Mouse (Mus musculus): ENCODE results near the gene Sun2. TPM values are rescaled to one million over a fixed set of nuclear protein-coding genes. Genes with fewer than 3 reads are reported as not detected.

Gene Sun2
- polyA plus RNA-seq (2015; fragmentation: Nextera tagmentation; extraction: Ambion mirVana) = 5.5 and 6.2 TPM in 2 replicates

DNA sequence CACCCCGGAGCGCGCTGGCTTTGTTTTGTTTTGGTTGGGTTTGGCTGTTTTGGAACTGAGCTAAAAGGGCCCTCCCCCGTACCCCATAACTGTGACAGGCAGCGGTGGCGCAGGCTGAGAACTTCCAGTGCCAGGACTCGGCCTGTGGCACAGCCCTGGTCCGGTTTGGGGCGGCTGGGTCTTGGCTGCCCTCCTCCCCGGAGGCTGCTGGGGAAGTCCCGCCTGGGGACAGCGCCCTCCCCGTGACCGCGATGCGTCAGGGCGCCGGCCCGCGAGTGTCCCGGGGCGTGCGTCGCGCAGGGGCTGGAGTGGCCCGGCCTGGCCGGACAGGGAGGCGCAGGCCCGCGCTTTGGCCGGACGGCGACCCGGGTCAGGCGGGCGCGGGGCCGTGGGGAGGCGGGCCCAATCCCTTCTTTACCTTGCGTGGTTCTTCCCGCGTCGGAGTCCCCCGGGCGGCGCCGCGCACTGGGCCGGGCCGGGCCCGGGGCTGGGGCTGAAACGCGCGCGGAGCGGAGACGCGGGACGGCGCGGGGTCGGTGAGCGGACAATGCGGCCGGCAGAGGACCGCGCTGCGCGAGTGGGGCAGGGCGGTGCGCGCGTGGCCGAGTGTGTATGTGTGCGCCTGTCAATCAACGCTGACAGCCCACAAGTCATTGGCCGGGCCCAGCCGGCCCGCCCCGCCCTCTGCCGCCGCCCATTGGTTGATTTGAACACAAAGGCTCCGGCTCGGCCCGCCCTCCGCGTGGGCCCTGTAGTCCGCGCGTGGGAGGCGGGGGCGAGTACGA, at the start of gene Sun2:
Sun2 (minus strand) TSS at position 616 of the 785 bp plus-strand sequence.
- Histone ChIP-seq H3K9me3 (replicated peaks) (no peaks in the 10 kb centered on the region), H3K4me2 (peak within 1 kb of the TSS; percentile 87), H3K4me1 (peaks cover 31% of the 10 kb centered on the region), H3K27ac (replicated peaks) (peak within 1 kb of the TSS; percentile 76), H3K36me3 (peaks cover 23% of the 10 kb centered on the region), H3K27me3 (replicated peaks) (no peaks in the 10 kb centered on the region), H3K9ac (replicated peaks) (peak within 1 kb of the TSS; percentile 89), H3K4me3 (replicated peaks) (peak within 1 kb of the TSS; percentile 96)
- WGBS = under 1% methylated on average over 66 of the region's 93 CpGs
- peak; percentile 93 for ATAC-seq (ENCODE audit: low FRiP score)

- Histone ChIP-seq H3K27me3 (replicated peaks) (peaks cover 8% of the 10 kb centered on the region; the same call in 1 of the 2 replicates), H3K9ac (replicated peaks) (no peak overlapping the region), H3K4me2 (no peak overlapping the region), H3K9me3 (replicated peaks) (no peaks in the 10 kb centered on the region), H3K36me3 (peaks cover 8% of the 10 kb centered on the region; the same call in 1 of the 2 replicates), H3K27ac (replicated peaks) (no peak overlapping the region), H3K4me1 (no peaks in the 10 kb centered on the region), H3K4me3 (replicated peaks) (no peak overlapping the region)
- WGBS = 3% methylated on average over 12 of the region's 12 CpGs
- no peak for ATAC-seq (ENCODE audit: low FRiP score)
Observed at GRCm38 (mm10) chr15:79791502-79791901, 49.2 kb upstream of the Sun2 start.

GRCm38 (mm10) chr15:79790905-79791304, 48.6 kb upstream of the Sun2 start:
- WGBS = 80% methylated on average over 6 of the region's 6 CpGs
- H3K9ac ChIP-seq (replicated peaks) = no peak overlapping the region
- peaks cover 8% of the 10 kb centered on the region; the same call in 1 of the 2 replicates for H3K36me3 ChIP-seq
- no peak for ATAC-seq (ENCODE audit: low FRiP score)
- H3K4me3 ChIP-seq (replicated peaks) = no peak overlapping the region
- no peaks in the 10 kb centered on the region for H3K4me1 ChIP-seq
- H3K27ac ChIP-seq (replicated peaks) = no peak overlapping the region
- H3K4me2 ChIP-seq = no peak overlapping the region
- H3K27me3 ChIP-seq (replicated peaks) = peaks cover 8% of the 10 kb centered on the region; the same call in 1 of the 2 replicates
- H3K9me3 ChIP-seq (replicated peaks) = no peaks in the 10 kb centered on the region

DNA sequence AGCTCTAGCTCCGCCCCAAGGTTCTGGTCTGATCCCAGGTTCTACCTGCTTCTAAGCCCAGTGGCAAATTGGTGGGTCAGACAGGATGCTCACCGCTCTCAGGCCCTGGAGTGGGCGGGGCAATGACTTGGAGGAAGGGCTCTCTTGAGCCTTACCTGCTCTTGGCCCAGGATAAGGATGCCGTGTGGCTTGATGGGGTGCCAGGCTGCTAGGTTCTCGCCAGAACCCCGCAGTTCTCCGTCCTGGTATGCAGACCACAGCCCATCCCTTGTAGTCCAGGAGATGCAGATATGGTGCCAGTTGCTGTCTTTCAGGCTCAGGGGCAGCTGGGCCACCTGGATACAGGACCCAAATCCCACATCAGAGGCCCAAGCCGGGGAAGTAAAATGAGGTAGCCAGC, 47.8 kb upstream of the Sun2 start:
- Histone ChIP-seq H3K9me3 (replicated peaks) (no peaks in the 10 kb centered on the region), H3K4me3 (replicated peaks) (no peak overlapping the region), H3K9ac (replicated peaks) (no peak overlapping the region), H3K36me3 (peaks cover 8% of the 10 kb centered on the region; the same call in 1 of the 2 replicates), H3K4me2 (no peak overlapping the region), H3K27ac (replicated peaks) (no peak overlapping the region), H3K4me1 (no peaks in the 10 kb centered on the region), H3K27me3 (replicated peaks) (peaks cover 8% of the 10 kb centered on the region; the same call in 1 of the 2 replicates)
- no peak for ATAC-seq (ENCODE audit: low FRiP score)
- 62% methylated on average over 8 of the region's 8 CpGs for WGBS

DNA sequence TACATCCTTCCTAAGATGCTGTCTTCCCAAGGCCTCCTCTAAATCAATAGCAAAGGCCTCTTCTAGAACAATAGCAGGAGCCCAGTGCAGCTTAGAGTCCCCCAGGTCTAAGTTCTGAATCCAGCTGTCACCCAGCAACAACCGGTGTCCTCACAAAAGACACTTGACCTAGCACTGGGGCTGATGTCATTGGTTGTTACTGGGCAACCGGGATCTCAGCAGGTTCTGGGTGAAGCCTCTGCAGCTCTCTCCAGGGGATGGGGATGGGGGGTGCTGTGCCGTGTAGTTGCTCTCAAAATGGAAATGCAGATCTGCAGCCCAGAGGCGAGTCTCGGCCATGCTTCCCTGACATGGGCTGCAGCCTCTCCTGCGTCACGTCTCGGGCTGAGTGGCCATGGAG, 45.5 kb upstream of the Sun2 start:
- H3K4me2 ChIP-seq = no peak overlapping the region
- no peaks in the 10 kb centered on the region for H3K4me1 ChIP-seq
- no peak overlapping the region for H3K27ac ChIP-seq (replicated peaks)
- peaks cover 8% of the 10 kb centered on the region; the same call in 1 of the 2 replicates for H3K27me3 ChIP-seq (replicated peaks)
- H3K9me3 ChIP-seq (replicated peaks) = no peaks in the 10 kb centered on the region
- H3K36me3 ChIP-seq = peaks cover 4% of the 10 kb centered on the region; the same call in 1 of the 2 replicates
- H3K4me3 ChIP-seq (replicated peaks) = no peak overlapping the region
- ATAC-seq (ENCODE audit: low FRiP score) = no peak
- no peak overlapping the region for H3K9ac ChIP-seq (replicated peaks)
- WGBS = 41% methylated on average over 8 of the region's 8 CpGs

DNA sequence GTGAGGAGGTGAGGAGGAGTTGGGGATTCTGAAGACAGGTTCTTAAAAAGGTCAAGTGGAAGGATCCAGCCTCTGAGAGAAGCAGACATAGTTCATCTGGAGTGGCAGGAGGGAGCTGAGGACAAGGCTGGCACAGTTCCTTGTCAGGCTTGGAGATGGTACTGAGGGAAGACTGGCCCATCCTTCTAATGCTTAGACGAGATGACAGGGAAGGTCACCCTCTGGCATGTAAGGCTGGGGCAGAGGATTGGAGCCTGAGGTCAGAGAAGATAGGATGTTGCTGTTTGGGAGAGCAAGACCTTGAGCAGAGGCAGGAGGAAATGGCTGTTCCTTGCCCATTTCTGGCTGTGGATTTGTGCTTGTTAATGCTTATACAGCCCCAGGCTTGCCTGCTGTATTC, 42.7 kb upstream of the Sun2 start:
- Histone ChIP-seq H3K27me3 (replicated peaks) (no peaks in the 10 kb centered on the region), H3K9me3 (replicated peaks) (no peaks in the 10 kb centered on the region), H3K4me2 (no peak overlapping the region), H3K36me3 (no peaks in the 10 kb centered on the region), H3K4me1 (no peaks in the 10 kb centered on the region), H3K27ac (replicated peaks) (no peak overlapping the region), H3K4me3 (replicated peaks) (no peak overlapping the region), H3K9ac (replicated peaks) (no peak overlapping the region)
- ATAC-seq (ENCODE audit: low FRiP score) = no peak
- 72% methylated on average over 1 of the region's 1 CpGs for WGBS

DNA sequence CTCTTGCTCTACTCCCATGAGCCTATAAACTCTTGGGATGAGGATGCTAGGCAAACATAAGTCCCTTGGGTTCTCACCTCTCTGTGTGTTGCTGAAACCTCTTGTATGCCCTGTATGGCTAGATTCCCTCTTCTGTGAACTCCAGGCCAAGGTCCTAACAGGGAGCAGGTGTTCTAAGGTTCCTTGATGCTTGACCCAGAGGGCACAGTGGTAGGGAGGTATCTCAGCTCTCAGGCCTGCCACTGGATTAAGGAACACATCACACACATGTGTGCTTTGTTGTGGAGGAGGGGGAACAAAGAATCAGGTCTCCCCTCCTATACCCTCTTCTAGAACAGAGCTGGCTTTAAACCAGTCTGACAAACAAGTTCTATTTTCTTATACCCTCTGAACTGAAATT, 35.4 kb upstream of the Sun2 start, which contains the start of gene Dnal4:
Dnal4 (minus strand) TSS at position 101 of the 400 bp plus-strand sequence.
- H3K27ac ChIP-seq (replicated peaks) = no peak within 1 kb of the TSS
- no peaks in the 10 kb centered on the region for H3K27me3 ChIP-seq (replicated peaks)
- H3K36me3 ChIP-seq = no peaks in the 10 kb centered on the region
- no peak for ATAC-seq (ENCODE audit: low FRiP score)
- H3K9ac ChIP-seq (replicated peaks) = no peak within 1 kb of the TSS
- H3K4me1 ChIP-seq = peaks cover 20% of the 10 kb centered on the region
- no peak within 1 kb of the TSS for H3K4me2 ChIP-seq
- no peaks in the 10 kb centered on the region for H3K9me3 ChIP-seq (replicated peaks)
- no peak within 1 kb of the TSS for H3K4me3 ChIP-seq (replicated peaks)

GRCm38 (mm10) chr15:79775662-79776061, 33.3 kb upstream of the Sun2 start:
- H3K4me1 ChIP-seq = peaks cover 36% of the 10 kb centered on the region
- ATAC-seq (ENCODE audit: low FRiP score) = no peak
- WGBS = 70% methylated on average over 7 of the region's 7 CpGs
- no peaks in the 10 kb centered on the region for H3K9me3 ChIP-seq (replicated peaks)
- H3K9ac ChIP-seq (replicated peaks) = no peak overlapping the region
- no peak overlapping the region for H3K4me2 ChIP-seq
- H3K4me3 ChIP-seq (replicated peaks) = no peak overlapping the region
- H3K36me3 ChIP-seq = no peaks in the 10 kb centered on the region
- no peaks in the 10 kb centered on the region for H3K27me3 ChIP-seq (replicated peaks)
- no peak overlapping the region for H3K27ac ChIP-seq (replicated peaks)

DNA sequence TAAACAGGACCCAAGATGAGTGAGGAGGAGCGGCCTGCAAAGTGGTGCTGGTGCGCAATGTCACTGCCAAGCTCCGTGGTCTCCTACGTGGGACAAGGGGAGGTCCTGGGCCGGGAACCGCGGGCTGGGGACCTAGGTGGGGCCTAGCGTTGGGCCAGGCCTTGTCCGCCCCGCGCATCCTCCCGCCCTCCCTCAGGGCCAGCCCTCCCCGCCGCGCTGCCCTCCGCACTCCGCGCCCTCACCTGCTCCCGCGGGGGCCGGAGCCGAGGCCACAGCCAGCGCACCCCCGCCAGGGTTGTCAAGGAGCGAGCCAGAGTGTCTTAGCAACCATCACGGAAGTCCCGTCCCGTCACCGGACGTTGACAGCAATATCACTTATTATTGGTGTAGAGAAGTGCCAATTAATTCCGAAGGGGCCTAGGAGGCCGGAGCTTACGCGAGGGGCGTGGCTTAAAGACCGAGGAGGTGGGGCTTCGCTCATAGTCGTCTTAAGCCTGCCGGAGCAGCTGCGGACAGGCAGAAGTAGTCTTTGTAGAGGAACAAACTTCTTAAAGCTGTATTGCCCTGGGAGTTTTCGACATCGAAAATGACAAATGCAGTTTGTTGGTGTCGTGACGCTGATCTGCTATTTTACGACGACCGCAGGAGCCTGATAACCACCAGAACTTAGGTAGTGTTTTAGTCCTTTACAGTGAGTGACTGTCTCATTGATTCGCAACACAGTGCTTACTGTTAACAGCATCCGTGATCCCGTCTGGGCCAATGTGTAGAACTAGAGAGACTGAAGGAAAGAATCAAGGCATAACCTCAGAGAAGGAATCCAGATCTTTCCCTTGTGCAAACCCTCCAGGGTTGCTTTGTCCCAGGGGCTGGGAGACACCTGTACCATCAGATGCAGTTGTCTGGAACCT, 32.0 kb upstream of the Sun2 start:
- Histone ChIP-seq H3K27ac (replicated peaks) (peak overlapping the region; percentile 84), H3K27me3 (replicated peaks) (no peaks in the 10 kb centered on the region), H3K9ac (replicated peaks) (peak overlapping the region; percentile 81), H3K4me3 (replicated peaks) (peak overlapping the region; percentile 91), H3K36me3 (no peaks in the 10 kb centered on the region), H3K4me2 (peak overlapping the region; percentile 84), H3K9me3 (replicated peaks) (no peaks in the 10 kb centered on the region), H3K4me1 (peaks cover 45% of the 10 kb centered on the region)
- peak; percentile 97 for ATAC-seq (ENCODE audit: low FRiP score)
- under 1% methylated on average over 43 of the region's 50 CpGs for WGBS

DNA sequence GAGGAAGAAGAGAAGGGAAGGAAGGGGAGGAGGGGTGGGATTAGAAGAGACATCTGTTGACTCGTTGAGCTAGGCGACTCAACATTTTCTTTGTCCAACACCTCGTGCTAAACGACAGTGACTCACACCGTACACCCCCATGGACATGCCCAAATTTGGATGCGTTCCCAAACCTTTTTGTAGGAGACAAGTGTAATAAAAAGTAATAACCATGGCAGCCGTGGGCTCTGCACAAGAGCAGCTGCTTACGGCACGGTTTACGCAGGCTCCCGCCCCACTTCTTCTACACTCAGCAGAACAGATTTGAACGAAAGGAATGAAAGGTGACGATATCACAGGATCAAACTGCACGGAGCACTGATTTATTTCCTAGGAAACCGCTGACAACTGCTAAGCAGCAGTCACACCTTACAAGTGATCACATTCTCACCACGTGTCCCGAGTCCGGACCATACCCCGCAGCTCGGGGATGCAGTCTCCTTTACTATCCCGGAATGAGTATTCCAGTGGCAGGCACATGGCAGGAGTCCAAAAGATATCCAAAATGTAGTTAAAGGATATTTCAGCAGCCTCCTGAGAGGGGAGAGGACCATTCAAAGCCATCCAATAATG, 28.4 kb upstream of the Sun2 start:
- Histone ChIP-seq H3K4me2 (peak overlapping the region; percentile 17), H3K27ac (replicated peaks) (peak overlapping the region; percentile 23; the same call in 1 of the 2 replicates), H3K9me3 (replicated peaks) (no peaks in the 10 kb centered on the region), H3K36me3 (no peaks in the 10 kb centered on the region), H3K4me1 (peaks cover 72% of the 10 kb centered on the region), H3K9ac (replicated peaks) (no peak overlapping the region), H3K27me3 (replicated peaks) (no peaks in the 10 kb centered on the region), H3K4me3 (replicated peaks) (no peak overlapping the region)
- ATAC-seq (ENCODE audit: low FRiP score) = no peak
- WGBS = 35% methylated on average over 21 of the region's 21 CpGs

DNA sequence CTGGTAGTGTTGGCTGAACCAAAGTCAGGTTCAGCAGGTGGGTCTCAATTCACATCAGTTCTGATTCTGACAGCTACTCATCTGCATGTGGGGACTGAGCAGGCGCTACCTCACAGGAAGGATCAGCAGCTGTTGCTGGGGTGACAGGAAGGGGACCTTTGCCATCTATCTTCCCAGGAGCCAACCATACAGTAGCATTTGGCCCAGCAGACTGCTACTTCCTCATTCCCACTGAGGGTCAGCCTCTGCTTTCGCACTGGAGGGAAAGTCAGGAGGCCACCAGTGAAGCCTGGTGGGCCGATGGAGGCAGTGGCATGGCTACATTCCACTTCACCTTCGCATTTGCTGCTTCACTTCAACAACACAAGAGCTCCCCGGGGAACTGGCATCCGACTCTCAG, 26.0 kb upstream of the Sun2 start:
- 63% methylated on average over 6 of the region's 6 CpGs for WGBS
- Histone ChIP-seq H3K9ac (replicated peaks) (no peak overlapping the region), H3K36me3 (peaks cover 4% of the 10 kb centered on the region), H3K4me1 (peaks cover 62% of the 10 kb centered on the region), H3K9me3 (replicated peaks) (no peaks in the 10 kb centered on the region), H3K4me2 (no peak overlapping the region), H3K27me3 (replicated peaks) (no peaks in the 10 kb centered on the region), H3K4me3 (replicated peaks) (no peak overlapping the region), H3K27ac (replicated peaks) (no peak overlapping the region)
- no peak for ATAC-seq (ENCODE audit: low FRiP score)

All from neural tube, embryonic 15.5 days (tissue).